Mouse (Mus musculus) left cerebral cortex, adult 18-20 months (tissue): Measurements from ENCODE around the gene B4galt3. TPM values are rescaled to one million over a fixed set of nuclear protein-coding genes. Genes with fewer than 3 reads are reported as not detected.
"Not testable (repeated sequence)": the region's sequence is repeated elsewhere in the genome, so short reads cannot be mapped to it uniquely, and the experiment has no call there.

Source experiments
- DNase-seq, 2 experiments: peaks; one replicate each; pipeline ENCODE4 v3.0.0; 2021 to 2022; ENCODE audit warnings: low spot score in 2 of 2, mixed read lengths in 1 of 2
- total RNA-seq, 2 experiments: library from RNA; stranded (reverse); gene quantifications; 2 replicates each; pipeline ENCODE4 v1.2.3; 2021

Gene B4galt3
- total RNA-seq, 2 experiments from 2014 or later = 64.3 to 71.8 TPM

DNA sequence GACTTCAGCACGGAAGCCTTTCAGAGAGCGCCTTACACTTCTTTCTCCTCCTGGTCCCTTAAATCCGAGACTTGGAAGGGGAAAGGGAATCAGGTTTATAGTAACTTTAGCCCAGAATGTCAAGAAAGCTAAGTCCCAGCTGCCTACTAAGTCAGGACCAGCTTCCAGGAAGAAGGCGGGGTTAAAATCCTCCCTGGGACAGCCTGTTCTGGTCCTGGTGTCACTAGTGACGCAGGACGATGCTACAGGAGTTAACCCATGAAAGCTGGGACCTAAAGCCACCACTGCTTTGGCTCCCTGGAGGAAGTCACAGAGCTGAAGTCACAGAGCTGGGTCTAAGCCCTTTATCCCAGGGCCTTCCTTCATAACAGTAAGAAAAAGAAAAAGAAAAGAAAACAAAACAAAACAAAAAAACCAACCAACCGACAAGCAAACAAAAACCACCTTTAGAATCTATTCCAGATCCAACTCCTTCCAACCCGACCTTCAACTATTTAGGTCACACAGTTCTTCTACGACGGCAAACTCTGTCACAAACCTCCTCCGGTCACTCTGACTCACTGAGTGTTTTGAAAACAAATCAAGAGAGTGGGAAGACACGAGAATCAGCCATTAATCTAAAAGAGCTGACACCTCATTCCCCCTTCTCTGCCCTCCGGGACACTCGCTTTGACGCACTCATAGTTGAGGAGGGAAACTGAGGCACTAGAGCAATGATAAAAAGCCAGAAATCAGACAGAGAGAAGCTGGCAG is 30.0 kb upstream of the B4galt3 start:
- no peak for DNase-seq

DNA sequence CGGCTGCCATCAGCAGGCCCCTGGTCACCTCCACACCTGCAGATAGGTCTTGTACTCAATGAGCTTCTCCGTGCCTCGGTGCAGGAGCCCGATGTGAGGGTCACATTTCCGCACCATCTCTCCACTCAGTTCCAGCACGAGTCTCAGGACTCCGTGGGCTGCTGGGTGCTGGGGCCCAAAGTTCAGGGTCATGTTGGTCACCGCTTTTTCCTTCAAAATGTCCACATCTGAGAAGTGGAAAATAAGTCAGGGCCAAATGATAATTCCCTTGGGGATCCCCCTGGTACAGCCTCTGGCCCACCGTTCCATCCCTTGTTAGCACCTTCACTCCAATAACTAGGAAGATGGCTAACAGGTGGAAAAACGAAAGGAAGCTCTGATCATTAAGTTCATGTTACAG is 29.2 kb upstream of the B4galt3 start:
- no peak for DNase-seq

DNA sequence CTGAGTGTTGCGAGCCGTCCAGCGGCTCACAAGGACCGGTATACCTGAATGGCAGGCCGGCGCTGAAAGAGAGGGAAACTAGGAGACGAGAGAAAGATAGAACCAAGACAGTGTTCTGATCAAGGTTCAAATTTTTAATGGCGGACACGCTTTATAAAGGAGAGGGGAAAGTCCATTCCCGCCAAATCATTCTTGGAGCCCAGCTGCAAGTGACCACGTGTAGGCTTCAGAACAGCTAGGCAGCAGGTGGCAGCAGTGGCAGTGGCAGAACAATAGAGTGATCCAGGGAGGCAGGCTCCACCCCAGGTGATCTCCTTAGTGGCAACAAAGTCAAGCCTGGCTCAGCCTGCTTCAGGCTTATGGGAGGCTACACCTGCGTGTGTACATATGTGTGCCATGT is 28.2 kb upstream of the B4galt3 start:
- DNase-seq = not testable (repeated sequence)

DNA sequence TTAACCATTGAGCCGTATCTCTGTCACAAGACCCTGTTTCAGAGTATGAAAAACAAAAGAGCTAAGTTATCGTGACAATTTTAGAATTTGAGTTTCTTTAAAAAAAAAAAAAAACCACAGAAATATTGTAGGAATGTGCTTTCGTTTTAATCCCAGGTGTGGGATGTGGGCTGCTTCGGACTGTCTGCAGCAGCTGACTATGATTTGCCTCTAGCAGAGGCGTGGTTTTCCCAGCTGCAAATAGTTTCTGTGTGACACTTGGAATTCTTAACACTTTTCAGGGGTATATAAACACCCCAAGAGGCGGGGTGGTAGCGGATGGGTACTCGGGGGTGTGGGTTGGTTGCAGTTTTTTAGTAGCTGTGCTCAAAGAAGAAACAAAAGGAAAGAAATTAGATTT is 24.8 kb upstream of the B4galt3 start:
- no peak for DNase-seq

DNA sequence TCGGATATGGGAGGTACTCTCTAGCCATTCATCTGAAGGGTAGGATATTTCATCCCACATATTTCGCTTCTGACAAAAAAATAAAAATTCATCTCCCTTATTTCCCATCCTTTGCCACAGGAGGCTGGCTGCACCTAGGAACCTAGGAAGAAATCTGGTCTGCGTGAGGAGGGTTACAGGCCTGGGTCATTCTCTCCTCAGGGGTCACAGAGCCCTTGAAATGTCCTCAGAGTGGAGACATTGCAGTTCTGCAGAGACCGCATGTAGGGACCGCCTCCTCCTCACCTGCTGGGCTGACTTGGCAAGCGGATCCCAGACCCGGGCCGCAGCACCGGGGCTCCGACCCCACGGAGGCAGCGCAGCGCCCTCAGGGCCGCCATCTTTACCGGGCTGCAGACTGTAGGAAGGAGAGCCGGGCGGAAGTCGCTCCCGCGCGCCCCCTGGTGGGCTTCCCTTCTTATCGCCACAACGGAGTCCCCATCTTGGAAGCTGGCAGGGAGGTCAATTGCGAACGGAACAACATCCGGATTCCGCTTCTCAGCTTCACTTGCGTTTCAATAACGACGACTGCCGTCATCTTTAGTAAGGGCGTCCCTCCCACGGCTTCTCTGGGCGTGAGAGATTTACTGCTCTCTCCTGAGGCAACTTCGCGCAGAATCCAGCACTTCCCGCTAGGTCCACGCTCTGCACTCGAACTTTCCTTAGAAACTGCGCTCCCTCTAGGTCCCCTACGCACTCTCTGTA is 23.2 kb upstream of the B4galt3 start:
- peak; percentile 98 for DNase-seq

DNA sequence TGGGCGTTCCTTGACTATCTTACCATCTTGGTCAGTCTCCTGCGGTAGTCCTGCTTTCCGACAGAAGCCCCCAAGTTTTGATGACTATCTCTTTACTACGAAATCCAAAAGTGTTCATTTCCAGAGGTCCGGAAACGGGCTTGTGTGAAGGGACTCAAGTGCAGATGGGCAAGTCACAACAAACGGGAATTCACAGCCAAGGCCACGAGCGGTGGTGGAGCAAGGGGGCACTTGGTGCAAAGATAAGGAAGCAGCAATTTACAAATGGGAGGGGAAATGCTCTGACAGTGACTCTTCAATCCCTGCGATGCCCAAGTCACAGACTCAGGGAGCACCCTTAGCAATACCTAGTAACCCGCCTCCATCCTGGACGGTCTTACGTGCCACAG is 22.7 kb upstream of the B4galt3 start:
- DNase-seq = no peak

DNA sequence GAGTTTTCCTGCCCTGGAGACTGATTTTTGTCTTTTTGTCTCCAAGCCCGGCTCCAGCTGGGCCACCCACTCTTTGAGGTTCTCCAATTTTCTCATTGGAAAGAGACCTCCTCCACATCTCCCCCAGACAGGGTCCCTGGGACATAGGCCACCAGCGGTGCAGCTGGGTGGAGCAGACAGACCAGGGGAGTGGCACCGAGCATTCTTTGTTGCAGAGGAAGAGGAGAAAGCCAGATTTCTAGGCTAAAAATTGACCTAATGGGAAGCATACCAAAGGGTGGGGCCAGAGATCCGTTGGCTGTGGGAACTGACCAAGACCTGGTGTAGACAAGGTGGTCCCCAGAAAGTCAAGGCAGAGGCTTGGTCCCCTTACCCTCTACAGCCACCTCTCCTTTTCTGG is 22.2 kb upstream of the B4galt3 start:
- no peak for DNase-seq

DNA sequence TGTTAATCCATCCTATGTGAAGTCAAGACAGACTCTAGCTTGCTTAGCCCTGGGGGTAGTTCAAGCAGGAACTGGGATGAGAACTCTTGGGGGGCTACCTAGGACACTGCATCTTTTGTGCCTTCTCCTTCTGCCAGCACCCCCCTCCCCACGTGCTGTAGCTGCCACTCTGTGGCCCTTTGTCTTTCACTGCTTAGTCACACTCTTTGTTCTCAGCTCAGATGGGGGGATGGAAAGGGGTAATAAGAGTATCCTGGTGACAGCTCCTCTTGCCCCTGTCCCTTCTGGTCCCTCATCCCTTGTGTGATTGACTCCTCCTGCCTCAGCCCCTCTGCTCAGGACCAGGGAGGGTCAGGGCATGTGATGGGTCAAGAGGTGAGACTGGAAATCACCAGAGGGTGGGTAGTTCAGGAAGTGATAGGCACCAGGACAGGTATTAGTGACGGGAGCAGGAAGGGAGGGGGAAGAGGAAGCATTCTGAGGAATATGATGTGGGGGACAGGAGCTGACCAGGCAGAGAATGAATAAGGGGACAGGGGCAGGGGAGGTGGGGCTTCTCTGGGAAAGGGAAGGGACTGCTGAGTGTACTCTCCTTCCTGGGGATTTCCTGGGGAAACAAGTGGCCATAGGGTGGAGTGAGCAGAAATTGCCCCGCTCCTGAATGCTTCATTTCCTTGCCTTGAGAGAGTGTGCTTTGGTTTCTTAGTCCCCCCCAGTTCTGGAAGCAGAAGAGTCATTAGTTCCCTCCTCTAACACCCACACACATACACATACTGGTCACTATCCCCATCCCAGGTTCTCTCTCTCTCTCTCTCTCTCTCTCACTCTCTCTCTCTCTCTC is 21.5 kb upstream of the B4galt3 start:
- no peak for DNase-seq

DNA sequence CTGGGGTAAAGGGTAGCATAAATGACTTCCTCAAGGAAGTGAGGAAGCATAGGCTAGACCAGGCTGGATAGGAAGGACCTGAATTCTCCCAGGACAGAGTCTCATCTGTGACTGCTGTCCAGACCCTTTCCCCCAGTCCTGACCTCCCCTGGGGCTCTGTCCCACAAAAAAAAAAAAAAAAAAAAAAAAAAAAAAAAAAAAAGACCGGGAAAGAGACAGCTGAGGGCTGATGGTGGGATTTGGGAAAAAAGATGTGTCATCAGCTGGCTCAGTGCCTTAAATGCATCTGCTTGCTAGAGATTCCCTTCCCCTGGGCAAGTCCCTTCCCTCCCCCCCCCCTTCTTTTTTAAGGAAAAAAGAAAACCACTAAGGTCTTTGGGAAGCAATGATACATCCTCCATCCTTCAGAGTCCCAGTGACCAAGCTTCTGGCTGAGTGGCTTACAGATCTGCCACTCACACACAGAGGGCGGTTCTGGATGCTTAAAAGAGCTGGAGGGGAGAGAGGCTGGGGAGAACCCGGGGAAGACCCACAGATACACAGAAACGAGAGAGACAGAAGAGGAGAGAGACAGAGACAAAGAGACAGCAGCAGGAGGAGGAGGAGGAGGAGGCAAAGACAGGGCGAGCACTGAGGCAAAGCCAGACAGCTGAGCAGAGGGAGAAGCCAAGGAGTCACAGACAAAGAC is 20.1 kb upstream of the B4galt3 start, which contains the start of gene Adamts4:
Adamts4 (plus strand) TSS at position 509 of the 688 bp plus-strand sequence.
- peak in 1 of 2 experiments; percentile 51 for DNase-seq

DNA sequence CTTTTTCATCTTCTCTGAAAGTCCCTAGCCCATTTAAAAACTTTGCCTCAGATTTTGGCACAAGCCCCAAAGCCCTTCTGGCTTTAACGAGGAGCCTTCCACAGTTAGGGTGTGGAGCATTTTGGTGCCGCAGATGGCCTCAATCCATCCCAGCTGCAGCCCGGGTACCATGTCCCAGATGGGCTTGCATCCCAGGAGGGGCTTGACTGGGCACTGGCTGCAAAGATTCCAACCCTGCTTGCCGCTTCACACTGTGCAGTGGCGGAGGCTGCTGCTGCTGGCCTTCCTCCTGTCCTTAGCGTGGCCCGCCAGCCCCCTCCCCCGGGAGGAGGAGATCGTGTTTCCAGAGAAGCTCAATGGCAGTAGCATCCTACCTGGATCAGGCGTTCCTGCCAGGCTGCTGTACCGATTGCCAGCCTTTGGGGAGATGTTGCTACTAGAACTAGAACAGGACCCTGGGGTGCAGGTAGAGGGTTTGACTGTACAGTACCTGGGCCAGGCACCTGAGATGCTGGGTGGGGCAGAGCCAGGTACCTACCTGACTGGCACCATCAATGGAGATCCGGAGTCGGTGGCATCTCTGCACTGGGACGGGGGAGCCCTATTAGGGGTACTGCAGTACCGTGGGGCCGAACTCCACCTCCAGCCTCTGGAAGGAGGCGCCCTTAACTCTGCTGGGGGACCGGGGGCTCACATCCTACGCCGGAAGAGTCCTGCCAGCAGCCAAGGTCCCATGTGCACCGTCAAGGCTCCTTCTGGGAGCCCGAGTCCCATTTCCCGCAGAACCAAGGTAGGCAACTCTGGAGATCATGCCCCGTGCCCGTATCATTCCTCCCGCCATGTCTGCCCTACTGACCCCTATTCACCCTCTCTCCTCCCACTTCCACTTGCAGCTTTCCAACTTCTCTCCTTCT is 19.2 kb upstream of the B4galt3 start, which contains the start of gene Ndufs2:
Ndufs2 (minus strand) TSS at position 709 of the 914 bp plus-strand sequence.
- DNase-seq = no peak

DNA sequence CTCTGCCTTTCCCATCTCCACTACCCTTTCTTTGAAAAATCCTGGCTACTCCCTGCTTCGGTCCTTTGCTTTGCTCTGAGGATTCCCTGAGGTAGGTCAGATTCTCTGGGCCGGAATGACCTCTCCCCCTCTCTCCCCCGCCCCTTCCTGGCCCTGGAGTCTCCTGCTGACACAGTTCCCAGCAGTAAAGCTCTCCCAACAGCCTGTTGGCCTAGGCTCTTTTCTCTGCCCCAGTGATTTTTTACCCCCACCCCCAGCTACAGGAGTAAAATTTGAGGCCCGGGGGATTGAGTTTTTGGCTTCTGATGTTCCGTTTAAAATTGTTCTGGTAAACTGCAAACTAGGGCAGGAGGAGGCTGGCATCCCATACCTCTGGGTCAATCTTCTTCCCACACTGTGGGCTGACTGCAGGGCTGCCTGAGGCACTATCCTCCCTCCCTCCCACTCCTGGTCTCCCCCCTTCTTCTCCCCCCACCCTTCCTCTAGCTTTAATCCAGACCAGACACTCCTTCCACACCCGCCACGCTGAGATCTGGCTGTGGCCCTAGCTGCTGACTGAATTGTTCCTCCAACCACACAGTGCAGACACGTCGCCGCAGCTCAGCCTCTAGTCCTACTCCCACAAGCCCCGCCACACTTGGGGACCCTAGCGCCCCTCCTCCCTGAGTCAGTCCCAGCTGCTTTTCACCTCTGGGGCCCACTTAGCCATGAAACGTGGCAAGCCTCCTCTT is 18.4 kb upstream of the B4galt3 start:
- DNase-seq = no peak

DNA sequence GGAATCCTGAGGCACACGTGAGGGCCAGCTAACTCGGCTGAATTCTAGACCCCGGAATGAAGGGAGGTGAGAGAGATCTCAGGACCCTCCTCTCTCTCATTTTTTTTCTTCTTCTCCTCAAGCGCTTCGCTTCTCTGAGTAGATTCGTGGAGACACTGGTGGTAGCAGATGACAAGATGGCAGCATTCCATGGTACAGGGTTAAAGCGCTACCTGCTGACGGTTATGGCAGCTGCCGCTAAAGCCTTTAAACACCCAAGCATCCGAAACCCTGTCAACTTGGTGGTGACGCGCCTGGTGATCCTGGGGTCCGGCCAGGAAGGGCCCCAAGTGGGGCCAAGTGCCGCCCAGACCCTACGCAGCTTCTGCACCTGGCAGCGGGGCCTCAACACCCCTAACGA is 17.7 kb upstream of the B4galt3 start:
- DNase-seq = no peak

DNA sequence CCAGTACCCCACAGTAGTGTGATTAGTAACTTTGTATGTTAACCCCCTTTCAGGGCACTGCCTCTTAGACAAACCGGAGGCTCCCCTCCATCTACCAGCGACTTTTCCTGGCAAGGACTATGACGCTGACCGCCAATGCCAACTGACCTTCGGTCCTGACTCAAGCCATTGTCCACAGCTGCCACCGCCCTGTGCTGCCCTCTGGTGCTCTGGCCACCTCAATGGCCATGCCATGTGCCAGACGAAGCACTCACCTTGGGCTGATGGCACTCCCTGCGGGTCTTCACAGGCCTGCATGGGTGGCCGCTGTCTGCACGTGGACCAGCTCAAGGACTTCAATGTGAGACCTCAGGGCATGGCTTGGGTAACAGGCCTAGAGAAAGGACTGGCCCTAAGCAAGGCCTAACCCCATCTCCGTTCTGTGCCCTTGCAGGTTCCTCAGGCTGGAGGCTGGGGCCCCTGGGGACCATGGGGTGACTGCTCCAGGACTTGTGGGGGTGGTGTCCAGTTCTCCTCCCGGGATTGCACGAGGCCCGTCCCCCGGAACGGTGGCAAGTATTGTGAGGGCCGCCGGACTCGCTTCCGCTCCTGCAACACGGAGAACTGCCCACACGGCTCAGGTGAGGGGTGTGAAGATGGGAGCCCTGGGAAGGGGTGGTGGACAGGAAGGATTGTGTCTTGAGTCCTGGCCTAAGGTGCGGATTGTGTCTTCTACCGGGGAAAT is 13.9 kb upstream of the B4galt3 start:
- no peak for DNase-seq

DNA sequence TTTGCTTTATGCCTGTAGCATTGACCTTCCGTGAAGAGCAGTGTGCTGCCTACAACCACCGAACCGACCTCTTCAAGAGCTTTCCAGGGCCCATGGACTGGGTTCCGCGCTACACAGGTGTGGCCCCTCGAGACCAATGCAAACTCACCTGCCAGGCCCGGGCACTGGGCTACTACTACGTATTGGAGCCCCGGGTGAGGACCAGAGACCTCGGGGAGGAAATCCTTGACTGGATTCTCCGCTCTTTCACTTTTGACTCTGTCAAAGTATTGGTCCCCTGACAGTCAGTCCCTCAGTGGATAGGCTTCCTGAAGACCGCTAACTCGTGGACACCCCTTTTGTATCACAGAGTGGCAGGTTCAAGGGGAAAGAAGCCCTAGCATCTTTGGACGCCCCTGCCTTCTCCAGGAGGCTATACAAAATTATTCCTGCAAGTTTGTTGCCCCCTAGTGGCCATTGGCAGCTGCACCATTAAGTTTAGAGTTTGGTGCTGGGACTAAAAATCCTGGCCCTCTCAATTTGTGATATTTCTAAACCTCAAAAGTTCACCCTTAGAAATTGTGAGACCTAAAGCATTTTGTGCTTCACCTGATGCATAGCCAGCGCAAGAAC is 13.1 kb upstream of the B4galt3 start:
- peak; percentile 54 to 67 for DNase-seq

DNA sequence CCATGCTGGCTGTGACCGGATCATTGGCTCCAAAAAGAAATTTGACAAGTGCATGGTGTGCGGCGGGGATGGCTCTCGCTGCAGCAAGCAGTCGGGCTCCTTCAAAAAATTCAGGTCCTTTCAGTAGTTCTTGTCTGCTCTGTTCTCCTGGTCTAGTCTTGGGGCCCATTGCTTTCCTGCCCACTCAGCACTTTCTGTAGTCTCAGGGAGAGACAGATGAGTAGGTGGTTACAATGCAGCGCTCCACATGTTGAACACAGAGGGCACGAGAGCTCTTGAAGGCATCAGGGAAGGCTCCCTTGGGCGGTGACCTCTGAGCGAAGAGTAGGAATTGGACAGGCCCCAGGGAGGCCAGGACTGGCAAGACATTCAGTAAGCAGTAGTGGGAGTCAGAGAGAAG is 12.3 kb upstream of the B4galt3 start:
- no peak for DNase-seq

DNA sequence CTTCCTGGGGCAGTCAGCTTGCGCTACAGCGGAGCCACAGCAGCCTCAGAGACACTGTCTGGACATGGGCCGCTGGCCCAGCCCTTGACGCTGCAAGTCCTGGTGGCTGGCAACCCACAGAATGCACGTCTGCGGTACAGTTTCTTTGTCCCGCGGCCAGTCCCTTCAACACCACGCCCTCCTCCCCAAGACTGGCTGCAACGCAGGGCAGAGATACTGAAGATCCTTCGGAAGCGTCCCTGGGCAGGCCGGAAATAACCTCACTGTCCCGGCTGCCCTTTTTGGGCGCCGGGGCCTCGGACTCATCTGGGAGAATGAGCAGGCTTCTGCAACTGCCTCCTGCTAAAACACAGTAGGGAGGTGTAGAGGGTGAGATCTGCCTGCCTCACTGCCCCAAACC is 11.2 kb upstream of the B4galt3 start:
- DNase-seq = no peak

DNA sequence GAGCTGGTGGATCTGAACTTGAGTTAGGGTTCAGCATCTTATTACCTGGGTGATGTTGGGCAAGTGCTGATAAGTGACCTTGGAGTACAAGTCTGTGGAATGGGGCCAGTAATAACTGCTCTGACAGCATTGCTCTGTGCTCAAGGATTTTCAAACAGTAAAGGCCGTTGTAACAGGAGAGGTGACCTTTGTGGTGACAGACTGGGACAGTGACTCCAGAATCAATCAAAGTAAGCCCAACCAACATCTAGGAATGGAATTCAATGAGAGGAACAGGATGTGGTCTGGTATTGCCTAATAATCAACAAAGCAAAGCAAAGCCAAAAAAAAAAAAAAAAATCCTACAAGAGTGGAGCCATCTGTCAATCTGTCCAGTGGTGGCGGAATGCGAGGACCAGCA is 9.8 kb upstream of the B4galt3 start:
- DNase-seq = no peak

DNA sequence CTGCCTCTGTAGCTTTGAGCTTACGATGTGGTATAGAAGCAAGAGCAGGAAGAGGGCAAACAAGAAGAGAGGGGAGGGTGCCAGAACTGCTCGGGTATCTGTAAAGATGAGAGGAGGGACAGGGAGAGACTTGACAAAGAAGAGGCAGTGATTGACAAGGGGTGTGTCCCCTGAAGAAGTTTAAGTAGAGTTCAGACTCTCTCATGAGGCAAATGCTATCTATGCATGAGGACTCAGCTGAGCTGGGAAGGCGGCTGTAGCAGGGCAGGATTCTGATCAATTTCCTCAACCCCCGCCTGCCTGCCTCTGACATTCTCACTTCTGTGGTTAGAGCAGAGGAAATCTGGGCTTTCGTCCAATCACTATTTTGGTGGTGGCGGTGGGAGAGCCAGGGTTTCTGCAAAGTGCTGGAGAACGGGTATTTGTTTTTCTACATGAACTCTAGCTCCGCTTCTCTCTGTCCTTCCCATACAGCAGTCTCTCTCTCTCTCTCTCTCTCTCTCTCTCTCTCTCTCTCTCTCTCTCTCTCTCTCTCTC is 7.5 kb upstream of the B4galt3 start:
- peak; percentile 74 to 86 for DNase-seq
